Mouse (Mus musculus): Measurements from ENCODE around the gene Lpar1. TPM values are rescaled to one million over a fixed set of nuclear protein-coding genes. Genes with fewer than 3 reads are reported as not detected.
A peak's percentile ranks its signal among the peaks of the same experiment; 100 is the strongest.

The Lpar1 gene
- polyA plus RNA-seq, 1 experiment from 2014 or later: 44.4 TPM

GRCm38 (mm10) chr4:58506539-58507527, 46.9 kb downstream of the Lpar1 start:
- no peak for ATAC-seq (ENCODE audit: low read depth)
- H3K36me3 ChIP-seq (ENCODE audit: control insufficient read depth, insufficient read depth, low read length): peaks cover 8% of the 10 kb centered on the region
- H3K9ac ChIP-seq (ENCODE audit: low read length): no peak overlapping the region
- H3K27ac ChIP-seq (ENCODE audit: low read length): no peak overlapping the region
- H3K9me3 ChIP-seq (ENCODE audit: control insufficient read depth, low read length): no peaks in the 10 kb centered on the region
- no peak overlapping the region for H3K4me3 ChIP-seq (ENCODE audit: low read length)
- no peaks in the 10 kb centered on the region for H3K27me3 ChIP-seq (ENCODE audit: control insufficient read depth, insufficient read depth, low read depth, low read length)
- 83% methylated on average over 4 of the region's 4 CpGs for WGBS
- no peak overlapping the region for H3K4me2 ChIP-seq (ENCODE audit: low read depth, low read length)
- H3K4me1 ChIP-seq (replicated peaks; ENCODE audit: control insufficient read depth, insufficient read depth, low read length): peaks cover 5% of the 10 kb centered on the region

GRCm38 (mm10) chr4:58504250-58504649, 49.4 kb downstream of the Lpar1 start:
- H3K9me3 ChIP-seq (ENCODE audit: control insufficient read depth, low read length): no peaks in the 10 kb centered on the region
- H3K36me3 ChIP-seq (ENCODE audit: control insufficient read depth, insufficient read depth, low read length): peaks cover 8% of the 10 kb centered on the region
- peaks cover 9% of the 10 kb centered on the region for H3K4me1 ChIP-seq (replicated peaks; ENCODE audit: control insufficient read depth, insufficient read depth, low read length)
- no peak overlapping the region for H3K4me3 ChIP-seq (ENCODE audit: low read length)
- H3K27me3 ChIP-seq (ENCODE audit: control insufficient read depth, insufficient read depth, low read depth, low read length): no peaks in the 10 kb centered on the region
- no peak for ATAC-seq (ENCODE audit: low read depth)
- no peak overlapping the region for H3K27ac ChIP-seq (ENCODE audit: low read length)
- no peak overlapping the region for H3K9ac ChIP-seq (ENCODE audit: low read length)
- WGBS: 70% methylated on average over 2 of the region's 2 CpGs
- no peak overlapping the region for H3K4me2 ChIP-seq (ENCODE audit: low read depth, low read length)

DNA sequence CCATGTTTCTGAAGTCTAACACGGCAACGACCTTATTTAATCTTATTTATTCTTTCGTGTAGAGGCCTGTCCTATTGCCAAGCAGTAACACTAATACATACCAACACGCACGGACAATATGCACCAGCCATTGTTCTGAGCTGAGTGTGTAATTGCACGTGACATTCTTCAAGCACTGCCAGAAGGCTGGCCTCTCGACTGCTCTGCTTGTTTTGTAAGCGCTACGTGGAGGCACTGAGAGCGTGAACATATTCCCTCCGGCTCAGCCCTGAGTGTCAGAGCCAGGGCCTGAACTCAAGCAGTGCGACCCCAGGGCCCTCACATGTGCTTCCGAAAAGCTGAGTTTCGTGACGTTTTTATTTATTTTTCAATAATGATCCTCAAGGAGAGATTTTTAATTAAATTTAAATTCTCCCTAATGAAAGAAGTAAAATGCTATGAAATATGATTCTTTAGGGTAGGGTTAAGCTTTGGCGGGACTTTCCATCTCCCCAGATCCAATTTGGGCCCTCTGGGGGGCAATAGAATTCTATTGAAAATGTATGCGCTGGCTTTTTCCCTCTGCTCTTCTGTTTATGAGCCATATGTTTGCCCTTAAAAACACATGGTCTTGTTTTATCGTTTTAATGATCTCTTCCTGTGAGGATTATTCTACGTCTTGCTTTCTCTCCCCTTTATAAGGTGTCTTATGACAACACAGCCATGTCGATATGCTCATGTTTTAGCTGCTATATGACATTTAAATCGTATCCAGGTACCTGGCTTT, 52.5 kb downstream of the Lpar1 start:
- no peak overlapping the region for H3K4me3 ChIP-seq (ENCODE audit: low read length)
- ATAC-seq (ENCODE audit: low read depth): peak; percentile 63
- no peak overlapping the region for H3K27ac ChIP-seq (ENCODE audit: low read length)
- no peaks in the 10 kb centered on the region for H3K27me3 ChIP-seq (ENCODE audit: control insufficient read depth, insufficient read depth, low read depth, low read length)
- WGBS: 72% methylated on average over 21 of the region's 21 CpGs
- no peak overlapping the region for H3K4me2 ChIP-seq (ENCODE audit: low read depth, low read length)
- peaks cover 8% of the 10 kb centered on the region for H3K4me1 ChIP-seq (replicated peaks; ENCODE audit: control insufficient read depth, insufficient read depth, low read length)
- H3K9ac ChIP-seq (ENCODE audit: low read length): no peak overlapping the region
- H3K36me3 ChIP-seq (ENCODE audit: control insufficient read depth, insufficient read depth, low read length): peaks cover 8% of the 10 kb centered on the region
- H3K9me3 ChIP-seq (ENCODE audit: control insufficient read depth, low read length): no peaks in the 10 kb centered on the region

DNA sequence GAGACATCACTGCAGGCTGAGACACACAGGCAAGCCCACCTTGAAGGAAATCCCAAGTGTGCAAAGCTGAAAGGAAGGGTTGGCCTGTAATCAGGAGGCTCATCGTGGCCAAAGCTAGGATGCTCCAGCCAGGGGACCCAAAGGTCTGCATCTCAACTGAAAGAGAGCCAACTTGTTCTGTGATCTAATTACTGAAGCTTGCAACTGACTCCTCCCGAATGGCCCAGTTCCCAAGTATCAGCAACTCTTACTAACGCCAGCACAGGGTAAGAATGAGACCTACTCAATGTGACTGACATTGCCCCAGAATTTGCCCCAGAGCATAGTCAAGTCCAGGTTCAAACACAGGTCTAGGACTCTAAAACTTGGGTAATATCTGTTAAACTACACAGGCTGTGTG, 53.9 kb downstream of the Lpar1 start:
- Histone ChIP-seq H3K4me1 (replicated peaks; ENCODE audit: control insufficient read depth, insufficient read depth, low read length) (peaks cover 8% of the 10 kb centered on the region), H3K4me3 (ENCODE audit: low read length) (no peak overlapping the region), H3K4me2 (ENCODE audit: low read depth, low read length) (no peak overlapping the region), H3K36me3 (ENCODE audit: control insufficient read depth, insufficient read depth, low read length) (peaks cover 8% of the 10 kb centered on the region), H3K9me3 (ENCODE audit: control insufficient read depth, low read length) (no peaks in the 10 kb centered on the region), H3K9ac (ENCODE audit: low read length) (no peak overlapping the region), H3K27me3 (ENCODE audit: control insufficient read depth, insufficient read depth, low read depth, low read length) (no peaks in the 10 kb centered on the region), H3K27ac (ENCODE audit: low read length) (no peak overlapping the region)
- 43% methylated on average over 3 of the region's 3 CpGs for WGBS
- ATAC-seq (ENCODE audit: low read depth): no peak

DNA sequence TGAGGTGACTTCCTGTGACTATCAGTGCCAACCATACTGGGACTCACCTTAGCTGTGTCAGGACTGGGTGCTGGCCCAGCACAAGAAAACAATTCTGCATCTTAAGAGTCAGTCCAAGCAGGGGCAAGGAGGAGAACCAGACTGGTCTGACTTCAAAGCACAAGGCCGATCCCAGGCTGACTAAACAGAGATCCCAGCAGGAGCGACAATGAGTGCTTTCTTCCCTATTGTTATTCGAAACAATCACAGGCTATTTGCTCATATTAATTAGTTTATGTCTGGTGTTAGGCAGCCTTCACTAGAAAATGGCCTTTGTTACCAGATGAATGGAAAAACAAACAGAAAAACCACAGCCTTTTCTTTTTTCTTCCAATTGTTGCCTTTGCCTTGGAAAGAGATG, 54.5 kb downstream of the Lpar1 start:
- Histone ChIP-seq H3K4me3 (ENCODE audit: low read length) (no peak overlapping the region), H3K9me3 (ENCODE audit: control insufficient read depth, low read length) (no peaks in the 10 kb centered on the region), H3K4me2 (ENCODE audit: low read depth, low read length) (no peak overlapping the region), H3K36me3 (ENCODE audit: control insufficient read depth, insufficient read depth, low read length) (peaks cover 8% of the 10 kb centered on the region), H3K9ac (ENCODE audit: low read length) (no peak overlapping the region), H3K27me3 (ENCODE audit: control insufficient read depth, insufficient read depth, low read depth, low read length) (no peaks in the 10 kb centered on the region), H3K27ac (ENCODE audit: low read length) (no peak overlapping the region), H3K4me1 (replicated peaks; ENCODE audit: control insufficient read depth, insufficient read depth, low read length) (peaks cover 8% of the 10 kb centered on the region)
- WGBS: 72% methylated on average over 3 of the region's 3 CpGs
- no peak for ATAC-seq (ENCODE audit: low read depth)

DNA sequence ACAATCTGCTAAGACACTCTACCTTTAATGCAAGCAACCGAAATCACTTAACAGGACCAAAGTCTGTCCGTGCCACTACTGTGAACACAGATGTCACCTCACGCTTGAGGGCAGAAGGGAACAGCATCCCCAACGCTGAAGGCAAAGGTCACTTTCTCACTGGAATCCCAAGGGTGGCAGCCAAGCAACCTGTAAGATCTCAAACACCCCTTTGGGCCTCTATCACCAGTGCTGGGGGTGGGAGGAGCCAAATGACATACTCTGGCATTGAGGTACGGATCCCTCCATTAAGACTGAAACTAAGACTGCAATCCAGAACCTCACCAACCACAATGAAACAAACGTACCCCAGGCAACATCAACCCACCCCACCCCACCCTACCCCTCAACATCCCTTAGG, 55.0 kb downstream of the Lpar1 start:
- Histone ChIP-seq H3K4me1 (replicated peaks; ENCODE audit: control insufficient read depth, insufficient read depth, low read length) (peaks cover 8% of the 10 kb centered on the region), H3K27ac (ENCODE audit: low read length) (no peak overlapping the region), H3K27me3 (ENCODE audit: control insufficient read depth, insufficient read depth, low read depth, low read length) (no peaks in the 10 kb centered on the region), H3K4me2 (ENCODE audit: low read depth, low read length) (no peak overlapping the region), H3K9ac (ENCODE audit: low read length) (no peak overlapping the region), H3K9me3 (ENCODE audit: control insufficient read depth, low read length) (no peaks in the 10 kb centered on the region), H3K36me3 (ENCODE audit: control insufficient read depth, insufficient read depth, low read length) (peaks cover 6% of the 10 kb centered on the region), H3K4me3 (ENCODE audit: low read length) (no peak overlapping the region)
- WGBS: 56% methylated on average over 6 of the region's 6 CpGs
- ATAC-seq (ENCODE audit: low read depth): no peak

GRCm38 (mm10) chr4:58497284-58497683, 56.4 kb downstream of the Lpar1 start:
- no peak overlapping the region for H3K4me2 ChIP-seq (ENCODE audit: low read depth, low read length)
- H3K27me3 ChIP-seq (ENCODE audit: control insufficient read depth, insufficient read depth, low read depth, low read length): no peaks in the 10 kb centered on the region
- no peak overlapping the region for H3K4me3 ChIP-seq (ENCODE audit: low read length)
- H3K27ac ChIP-seq (ENCODE audit: low read length): no peak overlapping the region
- 32% methylated on average over 4 of the region's 4 CpGs for WGBS
- no peaks in the 10 kb centered on the region for H3K36me3 ChIP-seq (ENCODE audit: control insufficient read depth, insufficient read depth, low read length)
- ATAC-seq (ENCODE audit: low read depth): peak; percentile 40; the same call in 1 of the 2 replicates
- peaks cover 8% of the 10 kb centered on the region for H3K4me1 ChIP-seq (replicated peaks; ENCODE audit: control insufficient read depth, insufficient read depth, low read length)
- no peaks in the 10 kb centered on the region for H3K9me3 ChIP-seq (ENCODE audit: control insufficient read depth, low read length)
- H3K9ac ChIP-seq (ENCODE audit: low read length): no peak overlapping the region

DNA sequence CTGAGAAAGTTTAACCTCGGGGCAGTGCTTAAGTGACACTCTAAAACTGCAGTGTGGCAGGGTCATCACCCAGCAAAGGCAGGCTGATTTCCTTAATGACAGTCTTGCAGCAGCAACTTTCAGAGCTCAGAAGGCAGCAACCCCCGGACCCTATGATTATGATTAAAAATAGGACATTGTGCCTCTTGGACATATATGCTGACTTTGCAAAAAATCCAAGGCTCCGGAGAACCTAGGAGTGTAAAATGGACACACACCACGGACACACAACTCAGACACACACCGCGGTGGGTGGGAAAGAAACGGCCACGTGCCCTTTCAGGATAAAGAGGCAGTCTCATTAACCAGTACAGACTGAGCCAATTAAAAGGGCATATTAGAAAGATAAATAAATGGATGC, 57.0 kb downstream of the Lpar1 start:
- no peak overlapping the region for H3K4me3 ChIP-seq (ENCODE audit: low read length)

DNA sequence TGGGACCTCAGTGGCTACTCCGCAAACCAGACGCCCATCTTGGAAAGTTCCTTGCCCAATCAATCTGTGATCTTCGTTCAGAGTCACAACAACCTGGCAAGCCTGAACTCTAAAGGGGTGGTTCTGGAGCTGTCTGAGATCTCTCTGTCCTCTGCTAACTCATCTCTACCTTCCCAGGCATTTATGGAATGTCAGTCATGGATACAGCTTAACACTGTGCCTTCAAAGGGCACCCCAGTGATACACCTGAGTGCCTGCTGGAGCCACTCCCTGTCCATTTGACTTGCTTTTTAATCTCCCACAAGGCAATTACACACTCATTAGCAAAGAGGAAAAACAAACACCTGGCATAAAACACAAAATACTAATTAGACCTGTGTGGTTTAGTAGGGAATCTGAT, 62.0 kb downstream of the Lpar1 start:
- no peaks in the 10 kb centered on the region for H3K27me3 ChIP-seq (ENCODE audit: control insufficient read depth, insufficient read depth, low read depth, low read length)
- peaks cover 1% of the 10 kb centered on the region for H3K36me3 ChIP-seq (ENCODE audit: control insufficient read depth, insufficient read depth, low read length)
- H3K9ac ChIP-seq (ENCODE audit: low read length): no peak overlapping the region
- 78% methylated on average over 3 of the region's 3 CpGs for WGBS
- H3K27ac ChIP-seq (ENCODE audit: low read length): no peak overlapping the region; the same call in 1 of the 2 replicates
- ATAC-seq (ENCODE audit: low read depth): no peak
- H3K4me1 ChIP-seq (replicated peaks; ENCODE audit: control insufficient read depth, insufficient read depth, low read length): no peaks in the 10 kb centered on the region; the same call in 1 of the 2 replicates
- H3K9me3 ChIP-seq (ENCODE audit: control insufficient read depth, low read length): no peaks in the 10 kb centered on the region
- H3K4me2 ChIP-seq (ENCODE audit: low read depth, low read length): no peak overlapping the region
- no peak overlapping the region for H3K4me3 ChIP-seq (ENCODE audit: low read length)

More for the DNA sequence above, 57.0 kb downstream of the Lpar1 start:
- 43% methylated on average over 8 of the region's 8 CpGs for WGBS
- Histone ChIP-seq H3K4me2 (ENCODE audit: low read depth, low read length) (no peak overlapping the region), H3K36me3 (ENCODE audit: control insufficient read depth, insufficient read depth, low read length) (no peaks in the 10 kb centered on the region), H3K9ac (ENCODE audit: low read length) (no peak overlapping the region), H3K27me3 (ENCODE audit: control insufficient read depth, insufficient read depth, low read depth, low read length) (no peaks in the 10 kb centered on the region), H3K4me1 (replicated peaks; ENCODE audit: control insufficient read depth, insufficient read depth, low read length) (peaks cover 8% of the 10 kb centered on the region), H3K9me3 (ENCODE audit: control insufficient read depth, low read length) (no peaks in the 10 kb centered on the region), H3K27ac (ENCODE audit: low read length) (no peak overlapping the region)
- no peak for ATAC-seq (ENCODE audit: low read depth)
